Mouse (Mus musculus): Measurements from ENCODE around the gene Asb18.

The Asb18 gene

GRCm38 (mm10) chr1:90014446-90014845 lies at the start of gene Asb18:
Gene Asb18 (minus strand): TSS chr1:90014666.
- DNase-seq: peak; percentile 31 to 42

GRCm38 (mm10) chr1:90060599-90060998 lies 46.1 kb upstream of the Asb18 start:
- peak; percentile 54 to 65 for DNase-seq

GRCm38 (mm10) chr1:90060054-90060453 lies 45.6 kb upstream of the Asb18 start:
- DNase-seq: no peak

GRCm38 (mm10) chr1:90054991-90055390 lies 40.5 kb upstream of the Asb18 start:
- DNase-seq: no peak

- DNase-seq: peak; percentile 17 to 39
These were observed 36.9 kb upstream of the Asb18 start for GRCm38 (mm10) chr1:90051347-90051746.

- DNase-seq: no peak
These were observed 35.7 kb upstream of the Asb18 start for GRCm38 (mm10) chr1:90050046-90050739.

GRCm38 (mm10) chr1:90028305-90028704 lies 13.8 kb upstream of the Asb18 start:
- DNase-seq: no peak

GRCm38 (mm10) chr1:90026945-90027344 lies 12.5 kb upstream of the Asb18 start:
- peak in 1 of 2 experiments; percentile 16 for DNase-seq

GRCm38 (mm10) chr1:90020336-90020735 lies 5.9 kb upstream of the Asb18 start:
- no peak for DNase-seq

GRCm38 (mm10) chr1:90018071-90018470 lies 3.6 kb upstream of the Asb18 start:
- DNase-seq: no peak

GRCm38 (mm10) chr1:90013273-90013672 lies 1.2 kb downstream of the Asb18 start:
- peak; percentile 12 to 26 for DNase-seq

GRCm38 (mm10) chr1:90012850-90013249 lies 1.6 kb downstream of the Asb18 start:
- DNase-seq: no peak

- DNase-seq: no peak
These were observed 2.3 kb downstream of the Asb18 start for GRCm38 (mm10) chr1:90012168-90012567.

GRCm38 (mm10) chr1:90010077-90010476 lies 4.4 kb downstream of the Asb18 start:
- DNase-seq: no peak

GRCm38 (mm10) chr1:90009188-90009587 lies 5.3 kb downstream of the Asb18 start:
- no peak for DNase-seq

- DNase-seq: peak in 1 of 2 experiments; percentile 12
These were observed 7.8 kb downstream of the Asb18 start for GRCm38 (mm10) chr1:90006666-90007065.

GRCm38 (mm10) chr1:90000981-90001380 lies 13.5 kb downstream of the Asb18 start:
- no peak for DNase-seq

- no peak for DNase-seq
These were observed 14.6 kb downstream of the Asb18 start for GRCm38 (mm10) chr1:89999858-90000257.

- no peak for DNase-seq
These were observed 15.8 kb downstream of the Asb18 start for GRCm38 (mm10) chr1:89998696-89999095.

GRCm38 (mm10) chr1:89998076-89998475 lies 16.4 kb downstream of the Asb18 start:
- no peak for DNase-seq

GRCm38 (mm10) chr1:89992256-89992655 lies 22.2 kb downstream of the Asb18 start:
- no peak for DNase-seq

GRCm38 (mm10) chr1:89977261-89977660 lies 37.2 kb downstream of the Asb18 start:
- no peak for DNase-seq

- no peak for DNase-seq
These were observed 38.1 kb downstream of the Asb18 start for GRCm38 (mm10) chr1:89976411-89976810.

- DNase-seq: no peak
These were observed 39.9 kb downstream of the Asb18 start for GRCm38 (mm10) chr1:89974541-89974940.

GRCm38 (mm10) chr1:89971848-89972247 lies 42.6 kb downstream of the Asb18 start:
- no peak for DNase-seq

Data from cerebellum, postnatal 36 days (tissue).